Mouse (Mus musculus): ENCODE data around the gene Trim27.

Trim27 gene

GRCm38 (mm10) chr13:21221656-21222462 lies 42.6 kb downstream of the Trim27 start:
- no peak for DNase-seq (ENCODE audit: low spot score in 2 of 2)

- peak; percentile 69 to 83 for DNase-seq (ENCODE audit: low spot score in 2 of 2)
Measured at GRCm38 (mm10) chr13:21222463-21223022, 43.3 kb downstream of the Trim27 start.

GRCm38 (mm10) chr13:21223242-21223655 lies 44.0 kb downstream of the Trim27 start:
- DNase-seq (ENCODE audit: low spot score in 2 of 2), result no peak

- no peak for DNase-seq (ENCODE audit: low spot score in 2 of 2)
Measured at GRCm38 (mm10) chr13:21224376-21224775, 45.1 kb downstream of the Trim27 start.

GRCm38 (mm10) chr13:21225206-21225605 lies 46.0 kb downstream of the Trim27 start:
- no peak for DNase-seq (ENCODE audit: low spot score in 2 of 2)

- no peak for DNase-seq (ENCODE audit: low spot score in 2 of 2)
Measured at GRCm38 (mm10) chr13:21226031-21226430, 46.8 kb downstream of the Trim27 start.

GRCm38 (mm10) chr13:21233732-21234705 lies 54.8 kb downstream of the Trim27 start:
- peak in 1 of 2 experiments; percentile 50 for DNase-seq (ENCODE audit: low spot score in 2 of 2)

GRCm38 (mm10) chr13:21236714-21237113 lies 57.5 kb downstream of the Trim27 start:
- no peak for DNase-seq (ENCODE audit: low spot score in 2 of 2)

- DNase-seq (ENCODE audit: low spot score in 2 of 2), result no peak
Measured at GRCm38 (mm10) chr13:21237161-21237560, 57.9 kb downstream of the Trim27 start.

GRCm38 (mm10) chr13:21240788-21241187 lies 61.5 kb downstream of the Trim27 start:
- DNase-seq (ENCODE audit: low spot score in 2 of 2), result peak in 1 of 2 experiments; percentile 7

GRCm38 (mm10) chr13:21242408-21243125 lies 63.3 kb downstream of the Trim27 start:
- DNase-seq (ENCODE audit: low spot score in 2 of 2), result no peak

- DNase-seq (ENCODE audit: low spot score in 2 of 2), result no peak
Measured at GRCm38 (mm10) chr13:21243196-21243595, 64.0 kb downstream of the Trim27 start.

GRCm38 (mm10) chr13:21244089-21244488 lies 64.8 kb downstream of the Trim27 start:
- DNase-seq (ENCODE audit: low spot score in 2 of 2), result no peak
